Mouse (Mus musculus) hematopoietic stem cell, adult 5-6 weeks (primary cell): Measurements from ENCODE around the gene Eif2ak4. TPM values are rescaled to one million over a fixed set of nuclear protein-coding genes. Genes with fewer than 3 reads are reported as not detected.

Experiments
- ATAC-seq, 2 experiments: fragments of 125-278 bp in 1 of 2; replicated peaks in 1 of 2; 2 replicates each; pipeline ENCODE4 v1.8.0; 2016 to 2017; ENCODE audit warnings: inconsistent platforms in 2 of 2, mild to moderate bottlenecking in 2 of 2, moderate number of reproducible peaks in 2 of 2, low read depth in 1 of 2, moderate TSS enrichment in 1 of 2; ENCODE audit not compliant: low FRiP score in 2 of 2, poor library complexity in 2 of 2, severe bottlenecking in 2 of 2, insufficient read depth in 1 of 2, low TSS enrichment in 1 of 2
- total RNA-seq: library from RNA; stranded (forward); fragments of 172-1452, 232-1000 nt; gene quantifications from 2 replicates; pipeline ENCODE4 v1.2.3, GENCODE M21; 2017

Eif2ak4 gene
- total RNA-seq, 1 experiment from 2014 or later = 23.0 TPM

- peak; percentile 44 to 67; a peak in 2 of 4 replicates for ATAC-seq
Observed at GRCm38 (mm10) chr2:118486933-118487332, 98.5 kb downstream of the Eif2ak4 start.

- ATAC-seq = no peak
Observed at GRCm38 (mm10) chr2:118487806-118488205, 99.4 kb downstream of the Eif2ak4 start.

GRCm38 (mm10) chr2:118490241-118491091 lies 102.0 kb downstream of the Eif2ak4 start:
- ATAC-seq = peak; percentile 20 to 47; a peak in 3 of 4 replicates

- ATAC-seq = peak; percentile 53 to 63
Observed at GRCm38 (mm10) chr2:118491281-118491731, 102.9 kb downstream of the Eif2ak4 start.

GRCm38 (mm10) chr2:118491741-118492395 lies 103.5 kb downstream of the Eif2ak4 start:
- ATAC-seq = no peak

GRCm38 (mm10) chr2:118495024-118495423 lies 106.6 kb downstream of the Eif2ak4 start:
- ATAC-seq = no peak

- ATAC-seq = no peak
Observed at GRCm38 (mm10) chr2:118497890-118498289, 109.5 kb downstream of the Eif2ak4 start.

GRCm38 (mm10) chr2:118498476-118498875 lies 110.1 kb downstream of the Eif2ak4 start:
- no peak for ATAC-seq

GRCm38 (mm10) chr2:118499135-118499961 lies 110.9 kb downstream of the Eif2ak4 start:
- peak; percentile 85 to 96 for ATAC-seq

- no peak for ATAC-seq
Observed at GRCm38 (mm10) chr2:118500191-118500590, 111.8 kb downstream of the Eif2ak4 start.

- no peak for ATAC-seq
Observed at GRCm38 (mm10) chr2:118507126-118507525, 118.7 kb downstream of the Eif2ak4 start.

- ATAC-seq = no peak
Observed at GRCm38 (mm10) chr2:118509688-118510446, 121.4 kb downstream of the Eif2ak4 start.

GRCm38 (mm10) chr2:118510447-118511310 lies 122.3 kb downstream of the Eif2ak4 start:
- no peak; a peak in 1 of 4 replicates for ATAC-seq

GRCm38 (mm10) chr2:118511779-118512417 lies 123.5 kb downstream of the Eif2ak4 start:
- peak; percentile 76 to 88 for ATAC-seq

GRCm38 (mm10) chr2:118512418-118513377 lies 124.3 kb downstream of the Eif2ak4 start:
- ATAC-seq = no peak
